Mouse (Mus musculus) urinary bladder, postnatal 4 days (tissue): ENCODE data around the gene Prl8a8.

ENCODE experiments used
- DNase-seq, 2 experiments: peaks; one replicate each; pipeline ENCODE4 v3.0.0; 2021 to 2022; ENCODE audit warnings: low spot score in 2 of 2

The Prl8a8 gene

GRCm38 (mm10) chr13:27513117-27513516 lies at the start of gene Prl8a8:
Prl8a8 (minus strand) TSS chr13:27513217.
- DNase-seq: no peak

GRCm38 (mm10) chr13:27553336-27553735 lies 40.3 kb upstream of the Prl8a8 start:
- DNase-seq: no peak

- DNase-seq: no peak
These were observed 10.1 kb upstream of the Prl8a8 start for GRCm38 (mm10) chr13:27523156-27523555.

GRCm38 (mm10) chr13:27507645-27508044 lies 5.4 kb downstream of the Prl8a8 start:
- no peak for DNase-seq
